Mouse (Mus musculus) erythroblast, adult 5-6 weeks (primary cell): Measurements from ENCODE around the gene Ndufa13. TPM values are rescaled to one million over a fixed set of nuclear protein-coding genes. Genes with fewer than 3 reads are reported as not detected.
A peak's percentile ranks its signal among the peaks of the same experiment; 100 is the strongest.
"Not testable (repeated sequence)": the region's sequence is repeated elsewhere in the genome, so short reads cannot be mapped to it uniquely, and the experiment has no call there.

Experiments
- ATAC-seq: replicated peaks from 2 replicates; pipeline ENCODE4 v1.8.0; 2016; ENCODE audit warnings: moderate number of reproducible peaks, mild to moderate bottlenecking, moderate TSS enrichment, inconsistent platforms; ENCODE audit not compliant: poor library complexity, low FRiP score, severe bottlenecking
- total RNA-seq, 2 experiments: library from RNA; stranded (forward) in 1 of 2; stranded (reverse) in 1 of 2; fragments of 150-400 nt in 1 of 2; fragments of 200-764, 138-1000 nt in 1 of 2; gene quantifications; 2 replicates each; pipeline versions ENCODE4 v1.2.3 to v1.2.4; 2015 to 2017; ENCODE audit warnings: low replicate concordance in 2 of 2

Ndufa13 gene
- total RNA-seq (2015; ENCODE audit: low replicate concordance) = 16.1 and 18.2 TPM in 2 replicates
- total RNA-seq (2017; ENCODE audit: low replicate concordance) = 27.2 and 32.9 TPM in 2 replicates

GRCm38 (mm10) chr8:69902163-69903062 is at the start of gene Ndufa13, which contains the start of the genes Tssk6 and Yjefn3:
TSS of gene Ndufa13 (minus strand) at chr8:69902558.
TSS of gene Tssk6 (plus strand) at chr8:69902184.
TSS of gene Yjefn3 (minus strand) at chr8:69902712.
- ATAC-seq = peak; percentile 7; the same call in 1 of the 2 replicates

- ATAC-seq = no peak
Observed at GRCm38 (mm10) chr8:69950300-69950699, 47.9 kb upstream of the Ndufa13 start.

DNA sequence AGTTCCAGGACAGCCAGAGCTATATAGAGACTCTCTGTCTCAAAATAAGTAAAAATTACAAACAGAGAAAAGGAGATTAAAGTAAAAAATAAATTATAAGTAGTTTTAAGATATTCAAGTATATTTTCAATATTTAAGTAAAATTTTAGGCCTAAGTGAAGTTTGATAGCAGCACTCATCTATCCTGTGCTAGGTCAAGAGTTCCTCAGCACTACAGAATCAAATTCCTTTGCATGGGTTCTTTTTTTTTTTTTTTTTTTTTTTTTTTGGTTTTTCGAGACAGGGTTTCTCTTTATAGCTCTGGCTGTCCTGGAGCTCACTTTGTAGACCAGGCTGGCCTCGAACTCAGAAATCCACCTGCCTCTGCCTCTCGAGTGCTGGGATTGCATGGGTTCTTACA is 40.1 kb upstream of the Ndufa13 start:
- not testable (repeated sequence) for ATAC-seq

- no peak for ATAC-seq
Observed at GRCm38 (mm10) chr8:69940386-69940785, 38.0 kb upstream of the Ndufa13 start.

- ATAC-seq = no peak
Observed at GRCm38 (mm10) chr8:69939633-69940032, 37.3 kb upstream of the Ndufa13 start.

DNA sequence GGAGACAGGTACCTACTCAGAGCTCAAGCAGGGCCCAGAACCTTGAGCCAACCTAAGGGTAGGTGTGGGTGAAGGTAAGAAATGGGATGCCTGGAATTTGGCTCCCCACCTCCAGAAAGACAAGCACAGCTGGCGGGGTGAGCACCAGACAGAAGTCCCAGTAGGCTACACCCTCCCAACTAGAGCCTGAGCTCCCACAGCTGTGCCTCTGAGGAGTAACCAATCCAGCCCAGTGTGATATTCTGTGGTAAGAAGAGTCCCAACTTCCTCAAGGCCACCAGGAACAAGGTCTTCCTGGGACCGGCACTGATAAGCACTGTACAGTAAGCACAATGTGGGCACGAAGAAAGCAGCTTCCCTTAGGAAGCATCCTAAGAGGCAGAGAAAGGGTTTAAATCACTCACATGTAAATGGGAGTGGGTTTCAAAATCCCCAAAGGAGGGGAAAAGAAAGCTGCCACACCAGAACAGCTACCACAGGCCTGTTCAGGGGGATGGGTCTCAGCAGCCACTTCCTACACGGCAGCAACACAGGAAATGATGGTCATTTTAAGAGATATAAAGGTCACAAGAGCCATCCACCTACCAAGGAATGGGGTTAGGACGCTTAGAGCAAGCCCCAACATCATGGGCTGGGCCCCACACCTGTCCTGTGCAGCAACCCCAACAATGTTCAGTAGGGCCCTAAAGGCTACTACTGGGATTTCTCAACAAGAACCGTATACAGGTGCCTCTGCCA is 36.1 kb upstream of the Ndufa13 start:
- no peak for ATAC-seq

- no peak for ATAC-seq
Observed at GRCm38 (mm10) chr8:69937466-69937865, 35.1 kb upstream of the Ndufa13 start.

DNA sequence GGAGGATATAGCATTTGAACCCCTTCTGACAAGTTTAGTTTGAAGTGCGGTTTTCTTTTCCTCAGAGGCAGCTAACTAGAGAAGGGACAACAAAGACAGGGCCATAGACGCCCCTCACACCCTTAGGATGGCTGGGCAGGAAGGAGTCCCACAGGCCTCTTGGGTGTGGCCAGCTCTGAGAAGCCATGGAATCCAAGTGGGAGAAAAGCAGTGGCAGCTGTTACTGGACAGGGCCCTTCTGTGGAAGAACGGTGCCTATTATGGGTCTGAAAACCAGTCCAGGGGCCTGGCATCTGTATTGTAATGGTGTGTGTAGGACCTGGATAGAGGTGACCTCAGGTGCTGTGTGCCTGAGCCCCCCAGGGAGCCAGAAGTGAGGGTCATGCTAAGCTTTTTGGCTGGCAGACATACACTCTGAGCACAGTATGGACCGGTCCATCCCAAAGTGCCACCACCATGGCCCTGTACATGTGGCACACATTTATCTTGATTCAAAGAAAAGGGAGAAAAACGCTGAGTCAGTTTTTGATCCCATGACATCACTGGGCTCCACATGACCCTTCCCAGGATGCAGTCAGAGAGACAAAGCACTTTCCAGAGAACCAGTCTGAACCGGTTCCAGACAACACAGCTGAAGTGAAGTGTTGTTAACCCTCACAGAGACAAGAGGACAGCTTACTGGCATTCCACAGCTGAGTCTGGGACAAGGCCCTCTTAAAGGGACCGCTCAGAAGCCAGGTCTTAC is 33.9 kb upstream of the Ndufa13 start:
- no peak for ATAC-seq

DNA sequence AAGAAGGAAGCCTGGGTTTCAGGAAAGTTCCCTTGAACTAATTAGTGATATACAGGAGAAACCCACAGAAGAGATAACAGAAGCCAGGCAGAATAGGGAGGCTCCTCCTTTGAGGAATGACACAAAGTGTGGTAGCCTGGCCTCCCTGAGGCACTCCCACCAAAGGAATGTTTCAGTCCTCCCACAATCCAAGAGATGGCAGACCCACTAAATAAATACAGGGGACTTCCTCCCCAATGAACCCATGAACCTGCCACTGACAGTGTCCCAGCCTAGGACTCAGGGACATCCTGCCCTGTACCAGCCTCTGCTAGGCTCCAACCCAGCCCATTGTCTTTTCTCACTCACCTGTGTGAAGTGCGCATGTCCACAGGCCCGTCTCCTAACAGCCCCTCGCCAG is 33.1 kb upstream of the Ndufa13 start:
- ATAC-seq = no peak

DNA sequence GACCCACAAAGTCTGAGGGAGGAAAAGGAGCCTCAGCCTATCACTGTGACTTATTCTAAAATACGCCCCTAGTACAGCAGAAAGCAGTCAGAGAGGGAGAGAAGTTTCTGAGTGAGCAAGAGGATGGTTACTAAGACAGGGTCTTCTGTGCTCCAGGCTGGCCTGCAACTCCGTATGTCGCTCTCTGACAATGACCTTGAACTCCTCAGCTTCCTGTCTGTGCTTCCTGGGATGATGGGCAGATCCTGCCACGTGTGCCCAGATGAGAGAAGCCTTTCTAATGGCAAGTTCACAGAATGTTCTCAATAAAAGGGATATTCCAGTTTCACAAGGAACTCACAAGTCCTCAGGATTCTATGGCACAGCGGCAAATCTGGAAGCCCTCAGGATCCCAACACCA is 32.2 kb upstream of the Ndufa13 start:
- ATAC-seq = no peak

DNA sequence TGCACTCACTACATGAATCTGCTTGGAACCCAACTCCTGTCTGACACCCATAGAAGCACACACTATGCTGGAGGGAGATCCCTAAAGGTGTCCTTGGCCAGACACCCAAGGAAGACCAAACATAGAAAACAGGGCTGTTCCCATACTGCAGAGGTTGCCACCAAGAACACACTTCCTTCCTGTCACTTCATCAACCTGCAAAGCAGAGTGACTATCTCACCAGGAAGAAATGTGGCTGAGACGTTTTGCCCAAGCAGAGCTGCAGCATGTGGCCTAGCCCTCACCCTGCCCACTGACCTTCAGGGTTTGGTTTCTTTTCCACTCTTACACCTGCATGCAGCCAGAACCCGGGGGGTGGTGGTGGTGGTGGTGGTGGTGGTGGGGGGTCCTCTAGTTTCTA is 31.5 kb upstream of the Ndufa13 start:
- no peak for ATAC-seq

DNA sequence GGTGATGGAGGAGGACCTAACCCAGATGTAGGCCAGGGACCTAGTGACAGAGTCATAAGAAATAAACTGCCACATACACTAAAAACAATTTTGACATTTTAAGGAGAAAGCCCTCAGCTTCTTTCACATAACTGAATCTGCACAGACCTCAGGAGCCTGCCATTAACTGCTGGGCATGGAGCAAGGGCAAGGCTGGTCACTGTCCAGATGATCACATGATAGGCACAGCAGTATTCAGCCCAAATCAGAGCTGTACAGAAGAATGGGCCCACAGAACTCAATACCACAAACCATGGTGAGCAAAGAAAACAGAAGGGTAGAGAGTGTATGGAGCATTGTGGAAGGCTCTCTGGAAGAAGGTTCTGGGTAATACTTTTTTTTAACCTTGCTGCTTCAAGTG is 24.5 kb upstream of the Ndufa13 start:
- ATAC-seq = no peak

- no peak for ATAC-seq
Observed at GRCm38 (mm10) chr8:69923986-69924385, 21.6 kb upstream of the Ndufa13 start.

GRCm38 (mm10) chr8:69921141-69921540 is 18.8 kb upstream of the Ndufa13 start:
- ATAC-seq = no peak

DNA sequence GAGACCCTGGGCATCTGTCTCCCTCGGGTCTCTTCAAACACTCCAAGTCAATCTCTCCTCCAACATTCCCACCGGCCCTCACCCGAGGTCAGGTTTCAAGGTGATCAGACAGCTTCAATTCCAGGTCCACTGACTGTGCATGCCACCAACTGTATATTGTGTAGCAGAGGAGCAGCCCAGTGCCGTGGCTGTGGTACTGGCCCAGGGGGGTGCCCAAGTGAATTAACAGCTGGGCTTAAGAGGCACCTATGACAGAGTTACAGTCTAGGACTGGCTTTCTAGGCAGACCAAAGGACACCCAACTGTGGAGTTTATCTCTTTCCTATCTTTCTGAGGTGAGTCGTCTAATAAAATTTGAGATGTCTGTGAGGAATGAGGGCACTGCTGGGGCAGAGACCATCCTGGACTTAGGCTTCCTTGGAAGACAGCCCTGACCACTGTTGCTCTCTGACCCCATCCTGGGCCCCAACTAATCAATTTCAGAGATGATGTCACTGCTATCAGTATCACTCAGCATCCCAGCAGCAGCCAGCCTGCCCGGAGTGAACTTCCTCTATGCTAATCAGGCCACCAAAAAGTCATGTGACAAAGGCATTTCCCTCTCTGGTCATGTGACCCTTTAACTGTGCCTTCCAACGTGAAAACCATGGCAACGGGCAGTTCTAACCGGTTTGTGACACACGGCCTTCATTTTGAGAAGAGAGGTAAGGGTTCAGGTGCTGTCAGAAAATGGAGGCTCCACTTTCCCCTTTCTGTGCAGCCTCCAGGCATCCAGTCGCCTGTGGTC is 17.7 kb upstream of the Ndufa13 start:
- peak; percentile 61 for ATAC-seq

DNA sequence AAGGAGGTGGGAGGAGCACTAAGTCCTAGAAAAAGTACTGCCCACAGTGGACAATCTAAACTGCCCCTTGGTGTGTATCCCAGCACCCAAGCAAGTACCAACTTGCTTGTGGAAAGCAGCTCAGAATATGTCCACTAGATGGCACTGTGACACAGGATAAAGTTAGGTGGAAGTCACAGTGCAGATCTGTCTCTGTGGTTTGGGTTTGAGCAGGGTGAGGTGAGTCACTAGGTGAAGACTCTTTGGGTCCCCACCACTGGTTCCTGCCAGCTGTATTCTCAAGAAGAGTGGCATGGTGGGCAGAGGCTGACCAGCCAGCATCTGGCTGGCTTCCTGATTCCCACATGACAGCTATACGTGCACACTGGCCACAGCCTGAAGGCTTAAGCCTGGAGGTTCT is 16.7 kb upstream of the Ndufa13 start:
- peak; percentile 68 for ATAC-seq

- no peak for ATAC-seq
Observed at GRCm38 (mm10) chr8:69918506-69918905, 16.1 kb upstream of the Ndufa13 start.

DNA sequence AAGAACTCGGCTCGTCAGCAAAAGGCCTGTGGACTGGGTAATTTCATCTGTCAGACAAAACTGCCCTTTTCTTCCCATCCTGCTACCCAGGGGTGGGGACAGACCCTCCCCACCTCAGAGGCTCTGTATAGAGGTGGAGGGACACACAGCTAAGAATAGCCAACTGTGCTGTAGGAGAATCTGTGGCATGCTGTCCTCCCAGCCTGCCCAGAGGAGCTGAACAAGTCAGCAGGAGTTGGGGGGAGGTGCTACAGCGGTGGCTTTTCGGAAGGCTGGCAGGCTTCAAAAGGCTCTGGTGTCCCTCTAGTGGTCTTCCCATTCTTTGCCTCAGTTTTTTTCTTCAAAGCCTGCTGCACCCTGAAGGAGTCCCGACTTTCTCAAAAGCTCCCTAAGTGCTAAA is 13.4 kb upstream of the Ndufa13 start:
- ATAC-seq = no peak

- ATAC-seq = no peak
Observed at GRCm38 (mm10) chr8:69914526-69914925, 12.2 kb upstream of the Ndufa13 start.
